Mouse (Mus musculus): Measurements from ENCODE around the gene Klb. TPM values are rescaled to one million over a fixed set of nuclear protein-coding genes. Genes with fewer than 3 reads are reported as not detected.

Gene Klb
- polyA plus RNA-seq, 1 experiment from 2014 or later, result 0.05 TPM

DNA sequence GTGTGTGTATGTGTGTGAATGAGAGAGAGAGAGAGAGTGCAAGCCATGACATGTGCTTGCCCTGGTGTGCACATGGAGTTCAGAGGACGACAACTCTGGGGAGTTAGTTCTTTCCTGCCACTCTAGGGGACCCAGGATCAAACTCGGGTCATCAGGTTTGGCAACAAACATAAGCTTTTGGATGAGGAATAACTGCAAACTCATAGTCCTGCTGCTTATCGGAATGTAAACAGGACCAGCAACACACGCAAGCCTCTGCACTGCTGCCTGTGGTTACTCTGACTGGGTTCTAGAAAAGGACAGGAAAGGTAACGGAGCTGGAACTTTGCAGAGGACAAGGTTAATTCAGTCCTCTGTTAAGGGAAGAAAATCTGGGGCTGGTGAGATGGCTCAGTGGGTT is 77.1 kb downstream of the Klb start:
- Histone ChIP-seq H3K27me3 (ENCODE audit: control insufficient read depth, insufficient read depth, low read depth, low read length) (no peaks in the 10 kb centered on the region), H3K27ac (ENCODE audit: low read length) (no peak overlapping the region), H3K9ac (ENCODE audit: low read length) (no peak overlapping the region), H3K4me2 (ENCODE audit: low read depth, low read length) (no peak overlapping the region), H3K9me3 (ENCODE audit: control insufficient read depth, low read length) (no peaks in the 10 kb centered on the region), H3K36me3 (ENCODE audit: control insufficient read depth, insufficient read depth, low read length) (peaks cover 26% of the 10 kb centered on the region), H3K4me1 (replicated peaks; ENCODE audit: control insufficient read depth, insufficient read depth, low read length) (no peaks in the 10 kb centered on the region), H3K4me3 (ENCODE audit: low read length) (no peak overlapping the region)
- 70% methylated on average over 5 of the region's 5 CpGs for WGBS
- no peak for ATAC-seq (ENCODE audit: low read depth)

- no peak for ATAC-seq (ENCODE audit: low read depth)
- WGBS, result 45% methylated on average over 4 of the region's 4 CpGs
- H3K4me1 ChIP-seq (replicated peaks; ENCODE audit: control insufficient read depth, insufficient read depth, low read length), result no peaks in the 10 kb centered on the region
- H3K9me3 ChIP-seq (ENCODE audit: control insufficient read depth, low read length), result no peaks in the 10 kb centered on the region
- no peak overlapping the region for H3K4me2 ChIP-seq (ENCODE audit: low read depth, low read length)
- H3K9ac ChIP-seq (ENCODE audit: low read length), result no peak overlapping the region
- H3K36me3 ChIP-seq (ENCODE audit: control insufficient read depth, insufficient read depth, low read length), result peaks cover 9% of the 10 kb centered on the region
- H3K27me3 ChIP-seq (ENCODE audit: control insufficient read depth, insufficient read depth, low read depth, low read length), result no peaks in the 10 kb centered on the region
- no peak overlapping the region for H3K4me3 ChIP-seq (ENCODE audit: low read length)
- no peak overlapping the region for H3K27ac ChIP-seq (ENCODE audit: low read length)
Measured at GRCm38 (mm10) chr5:65428321-65428720, 80.2 kb downstream of the Klb start.

DNA sequence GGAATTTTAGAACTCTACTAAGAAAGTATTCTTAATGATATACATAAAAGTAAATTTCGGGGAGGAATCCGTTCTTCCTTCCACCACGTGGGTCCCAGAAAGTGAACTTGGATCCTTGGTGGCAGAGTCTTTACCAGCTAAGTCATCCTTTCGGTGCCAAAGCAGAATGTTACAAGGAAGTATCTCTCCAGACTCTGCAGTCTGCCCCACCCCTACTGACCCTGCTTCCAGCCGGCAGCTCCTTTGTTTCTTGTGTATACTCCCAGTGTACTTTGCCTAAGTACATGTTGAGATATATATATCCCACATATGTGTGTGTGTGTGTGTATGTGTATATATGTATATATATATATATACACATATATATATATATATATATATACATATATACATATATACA is 81.3 kb downstream of the Klb start:
- Histone ChIP-seq H3K9me3 (ENCODE audit: control insufficient read depth, low read length) (no peaks in the 10 kb centered on the region), H3K4me2 (ENCODE audit: low read depth, low read length) (no peak overlapping the region), H3K36me3 (ENCODE audit: control insufficient read depth, insufficient read depth, low read length) (peaks cover 4% of the 10 kb centered on the region; the same call in 1 of the 2 replicates), H3K9ac (ENCODE audit: low read length) (no peak overlapping the region), H3K27me3 (ENCODE audit: control insufficient read depth, insufficient read depth, low read depth, low read length) (no peaks in the 10 kb centered on the region), H3K4me1 (replicated peaks; ENCODE audit: control insufficient read depth, insufficient read depth, low read length) (peaks cover 6% of the 10 kb centered on the region), H3K27ac (ENCODE audit: low read length) (no peak overlapping the region), H3K4me3 (ENCODE audit: low read length) (no peak overlapping the region)
- WGBS, result 86% methylated on average over 5 of the region's 5 CpGs
- no peak for ATAC-seq (ENCODE audit: low read depth)

Other genes starting within 250 kb of the Klb start
- gene Klhl5, start 240.8 kb upstream of the Klb start, polyA plus RNA-seq (2015; fragmentation: Nextera tagmentation; extraction: Ambion mirVana), result 19.7 and 24.9 TPM in 2 replicates
- 10.8 and 11.3 TPM in 2 replicates for gene Wdr19, start 148.6 kb upstream of the Klb start, polyA plus RNA-seq (2015; fragmentation: Nextera tagmentation; extraction: Ambion mirVana)
- 73.0 and 85.7 TPM in 2 replicates for gene Rfc1, start 12.6 kb upstream of the Klb start, polyA plus RNA-seq (2015; fragmentation: Nextera tagmentation; extraction: Ambion mirVana)
- gene Rpl9, start 43.1 kb downstream of the Klb start, polyA plus RNA-seq (2015; fragmentation: Nextera tagmentation; extraction: Ambion mirVana), result 1,031 and 1,063 TPM in 2 replicates
- gene Lias, start 43.2 kb downstream of the Klb start, polyA plus RNA-seq (2015; fragmentation: Nextera tagmentation; extraction: Ambion mirVana), result 55.7 TPM in 2 replicates
- gene Ugdh, start 87.6 kb downstream of the Klb start, polyA plus RNA-seq (2015; fragmentation: Nextera tagmentation; extraction: Ambion mirVana), result 139 and 148 TPM in 2 replicates
- not detected in 2 replicates for gene Gm43552, start 144.5 kb downstream of the Klb start, polyA plus RNA-seq (2015; fragmentation: Nextera tagmentation; extraction: Ambion mirVana)
- 104 and 121 TPM in 2 replicates for gene Smim14, start 188.9 kb downstream of the Klb start, polyA plus RNA-seq (2015; fragmentation: Nextera tagmentation; extraction: Ambion mirVana)
- 133 and 146 TPM in 2 replicates for gene Ube2k, start 188.9 kb downstream of the Klb start, polyA plus RNA-seq (2015; fragmentation: Nextera tagmentation; extraction: Ambion mirVana)